Mouse (Mus musculus) macrophage (primary cell): ENCODE measurements around the gene Gm17359. TPM values are rescaled to one million over a fixed set of nuclear protein-coding genes. Genes with fewer than 3 reads are reported as not detected.

Experiments used
- H3K27ac ChIP-seq: fragments of 350-480 bp; formaldehyde crosslinking; 2 replicates; pipeline ENCODE4 v1.9.0; 2021
- H3K36me3 ChIP-seq: fragments of 350-480 bp; formaldehyde crosslinking; 2 replicates; pipeline ENCODE4 v1.9.0; 2021; ENCODE audit errors: inconsistent target
- H3K4me3 ChIP-seq: fragments of 350-480 bp; formaldehyde crosslinking; 2 replicates; pipeline ENCODE4 v1.9.0; 2021; ENCODE audit errors: inconsistent target
- H3K79me2 ChIP-seq: fragments of 350-480 bp; formaldehyde crosslinking; 2 replicates; pipeline ENCODE4 v1.9.0; 2021; ENCODE audit errors: inconsistent target
- WGBS: methylation state at CpG from one replicate; pipeline ENCODE4 v1.1.7; 2026; ENCODE audit warnings: inconsistent platforms; ENCODE audit not compliant: missing documents; 5-methylcytosine and 5-hydroxymethylcytosine counted together
- polyA plus RNA-seq: library from polyadenylated mRNA; stranded (reverse); fragments of 250-400 nt; gene quantifications from 3 replicates; pipeline ENCODE4 v1.2.4, GENCODE M21; 2018; ENCODE audit warnings: inconsistent platforms

Gm17359 gene
- polyA plus RNA-seq, 1 experiment from 2014 or later: not detected

GRCm38 (mm10) chr3:79373930-79374329 is 37.5 kb downstream of the Gm17359 start:
- 89% methylated on average over 2 of the region's 3 CpGs for WGBS
- Histone ChIP-seq H3K79me2 (no peaks in the 10 kb centered on the region), H3K4me3 (no peak overlapping the region), H3K36me3 (no peaks in the 10 kb centered on the region), H3K27ac (no peak overlapping the region)

- Histone ChIP-seq H3K36me3 (no peaks in the 10 kb centered on the region), H3K27ac (no peak overlapping the region), H3K4me3 (no peak overlapping the region), H3K79me2 (no peaks in the 10 kb centered on the region)
- 89% methylated on average over 3 of the region's 3 CpGs for whole genome bisulfite sequencing
These were observed 41.6 kb downstream of the Gm17359 start for GRCm38 (mm10) chr3:79378086-79378485.

GRCm38 (mm10) chr3:79379255-79379836 is 42.9 kb downstream of the Gm17359 start:
- WGBS: 93% methylated on average over 14 of the region's 14 CpGs
- H3K27ac ChIP-seq: no peak overlapping the region
- H3K4me3 ChIP-seq: no peak overlapping the region
- no peaks in the 10 kb centered on the region for H3K79me2 ChIP-seq
- H3K36me3 ChIP-seq: no peaks in the 10 kb centered on the region

GRCm38 (mm10) chr3:79379873-79380595 is 43.6 kb downstream of the Gm17359 start:
- no peak overlapping the region for H3K27ac ChIP-seq

GRCm38 (mm10) chr3:79381398-79381797 is 44.9 kb downstream of the Gm17359 start:
- Histone ChIP-seq H3K4me3 (no peak overlapping the region), H3K27ac (no peak overlapping the region), H3K36me3 (no peaks in the 10 kb centered on the region), H3K79me2 (no peaks in the 10 kb centered on the region)
- WGBS: 31% methylated on average over 4 of the region's 4 CpGs

More at GRCm38 (mm10) chr3:79379873-79380595, 43.6 kb downstream of the Gm17359 start:
- H3K4me3 ChIP-seq: no peak overlapping the region
- H3K79me2 ChIP-seq: no peaks in the 10 kb centered on the region
- H3K36me3 ChIP-seq: no peaks in the 10 kb centered on the region
- 84% methylated on average over 6 of the region's 6 CpGs for WGBS

GRCm38 (mm10) chr3:79385434-79386029 is 49.1 kb downstream of the Gm17359 start:
- Histone ChIP-seq H3K27ac (no peak overlapping the region), H3K79me2 (no peaks in the 10 kb centered on the region), H3K4me3 (no peak overlapping the region), H3K36me3 (no peaks in the 10 kb centered on the region)
- 88% methylated on average over 8 of the region's 8 CpGs for WGBS

GRCm38 (mm10) chr3:79389081-79389480 is 52.6 kb downstream of the Gm17359 start:
- 87% methylated on average over 4 of the region's 4 CpGs for WGBS
- Histone ChIP-seq H3K36me3 (no peaks in the 10 kb centered on the region), H3K27ac (no peak overlapping the region), H3K79me2 (no peaks in the 10 kb centered on the region), H3K4me3 (no peak overlapping the region)

- WGBS: 52% methylated on average over 4 of the region's 4 CpGs
- Histone ChIP-seq H3K36me3 (no peaks in the 10 kb centered on the region), H3K27ac (no peak overlapping the region), H3K79me2 (no peaks in the 10 kb centered on the region), H3K4me3 (no peak overlapping the region)
These were observed 64.1 kb downstream of the Gm17359 start for GRCm38 (mm10) chr3:79400552-79400951.

GRCm38 (mm10) chr3:79402056-79402455 is 65.6 kb downstream of the Gm17359 start:
- Histone ChIP-seq H3K4me3 (no peak overlapping the region), H3K79me2 (no peaks in the 10 kb centered on the region), H3K36me3 (no peaks in the 10 kb centered on the region), H3K27ac (no peak overlapping the region)
- WGBS: 94% methylated on average over 8 of the region's 8 CpGs

GRCm38 (mm10) chr3:79408546-79408945 is 72.1 kb downstream of the Gm17359 start:
- Histone ChIP-seq H3K27ac (no peak overlapping the region), H3K79me2 (no peaks in the 10 kb centered on the region), H3K36me3 (no peaks in the 10 kb centered on the region), H3K4me3 (no peak overlapping the region)
- 82% methylated on average over 4 of the region's 4 CpGs for WGBS

- H3K36me3 ChIP-seq: no peaks in the 10 kb centered on the region
- H3K27ac ChIP-seq: no peak overlapping the region
- H3K79me2 ChIP-seq: no peaks in the 10 kb centered on the region
- no peak overlapping the region for H3K4me3 ChIP-seq
- 78% methylated on average over 10 of the region's 10 CpGs for WGBS
These were observed 73.6 kb downstream of the Gm17359 start for GRCm38 (mm10) chr3:79409927-79410628.

GRCm38 (mm10) chr3:79410629-79410995 is 74.2 kb downstream of the Gm17359 start:
- WGBS: 63% methylated on average over 4 of the region's 5 CpGs
- no peaks in the 10 kb centered on the region for H3K79me2 ChIP-seq
- no peaks in the 10 kb centered on the region for H3K36me3 ChIP-seq
- H3K27ac ChIP-seq: no peak overlapping the region
- H3K4me3 ChIP-seq: no peak overlapping the region

GRCm38 (mm10) chr3:79411666-79412065 is 75.2 kb downstream of the Gm17359 start:
- Histone ChIP-seq H3K27ac (no peak overlapping the region), H3K79me2 (no peaks in the 10 kb centered on the region), H3K36me3 (no peaks in the 10 kb centered on the region), H3K4me3 (no peak overlapping the region)
- WGBS: 88% methylated on average over 2 of the region's 2 CpGs

- Histone ChIP-seq H3K79me2 (no peaks in the 10 kb centered on the region), H3K4me3 (no peak overlapping the region), H3K36me3 (no peaks in the 10 kb centered on the region), H3K27ac (no peak overlapping the region)
- 100% methylated on average over 1 of the region's 1 CpGs for WGBS
These were observed 77.0 kb downstream of the Gm17359 start for GRCm38 (mm10) chr3:79413492-79413891.

GRCm38 (mm10) chr3:79415081-79415480 is 78.6 kb downstream of the Gm17359 start:
- 96% methylated on average over 5 of the region's 5 CpGs for WGBS
- H3K27ac ChIP-seq: no peak overlapping the region
- no peak overlapping the region for H3K4me3 ChIP-seq
- H3K36me3 ChIP-seq: no peaks in the 10 kb centered on the region
- no peaks in the 10 kb centered on the region for H3K79me2 ChIP-seq
